Mouse (Mus musculus) liver, postnatal 0 days (tissue): Measurements from ENCODE around the gene Prdx6. TPM values are rescaled to one million over a fixed set of nuclear protein-coding genes. Genes with fewer than 3 reads are reported as not detected.

Source experiments
- ATAC-seq: fragments of 200-750 bp; cut with Nextera tagmentation; 2 replicates; pipeline ENCODE4 v1.8.0; 2017; ENCODE audit warnings: mild to moderate bottlenecking, moderate library complexity
- DNase-seq: peaks from one replicate; pipeline ENCODE4 v3.0.0-alpha.2; 2016
- H3K27ac ChIP-seq: fragments of 300-500 bp; sonication (generic); 2 replicates; pipeline ENCODE4 v1.5.1; 2014; ENCODE audit warnings: antibody characterized with exemption, moderate library complexity, mild to moderate bottlenecking, low read depth
- H3K27me3 ChIP-seq: fragments of 300-500 bp; sonication (generic); 2 replicates; pipeline ENCODE4 v1.6.1; 2014; ENCODE audit warnings: low read length, control low read depth, mixed read lengths; ENCODE audit not compliant: insufficient read depth
- H3K36me3 ChIP-seq: fragments of 300-500 bp; sonication (generic); replicated peaks from 2 replicates; pipeline ENCODE4 v1.6.1; 2014; ENCODE audit warnings: mild to moderate bottlenecking, control low read depth, low read length, moderate library complexity, mixed read lengths; ENCODE audit not compliant: insufficient read depth
- H3K4me1 ChIP-seq: fragments of 300-500 bp; sonication (generic); 2 replicates; pipeline ENCODE4 v1.6.1; 2014; ENCODE audit warnings: antibody characterized with exemption, mild to moderate bottlenecking, control low read depth; ENCODE audit not compliant: insufficient read depth
- H3K4me2 ChIP-seq: fragments of 300-500 bp; sonication (generic); 2 replicates; pipeline ENCODE4 v1.6.1; 2014; ENCODE audit warnings: low read depth, mild to moderate bottlenecking, low read length, moderate library complexity, mixed read lengths
- H3K4me3 ChIP-seq: fragments of 300-500 bp; sonication (generic); 2 replicates; pipeline ENCODE4 v1.5.1; 2014; ENCODE audit warnings: low read depth, low read length
- H3K9ac ChIP-seq: fragments of 300-500 bp; sonication (generic); replicated peaks from 2 replicates; pipeline ENCODE4 v1.6.1; 2014; ENCODE audit warnings: mild to moderate bottlenecking, moderate library complexity
- H3K9me3 ChIP-seq: fragments of 300-500 bp; sonication (generic); 2 replicates; pipeline ENCODE4 v1.6.1; 2016; ENCODE audit warnings: mild to moderate bottlenecking, control low read depth, low read length, mixed read lengths
- CTCF ChIP-seq: sonication (generic); IDR thresholded peaks from 2 replicates; pipeline ENCODE4 v1.5.1; 2016; ENCODE audit warnings: antibody characterized with exemption, low read depth
- EP300 ChIP-seq: IDR thresholded peaks from 2 replicates; pipeline ENCODE4 v1.6.1; 2016; ENCODE audit warnings: antibody characterized with exemption, low read depth, mild to moderate bottlenecking
- WGBS: fragments of 180-500 bp; shearing (Covaris S2); extraction: QIAGEN DNeasy Blood & Tissue Kit; methylation state at CpG from one replicate; pipeline ENCODE4 v1.1.7; 2014; ENCODE audit not compliant: insufficient replicate concordance; 5-methylcytosine and 5-hydroxymethylcytosine counted together
- polyA plus RNA-seq: library from polyadenylated mRNA; unstranded; fragments of >200 nt; fragmentation: Nextera tagmentation; extraction: Ambion mirVana; gene quantifications from 2 replicates; pipeline ENCODE4 v1.2.1, GENCODE M21; 2015

Gene Prdx6
- polyA plus RNA-seq, 1 experiment from 2014 or later, result 560 TPM

DNA sequence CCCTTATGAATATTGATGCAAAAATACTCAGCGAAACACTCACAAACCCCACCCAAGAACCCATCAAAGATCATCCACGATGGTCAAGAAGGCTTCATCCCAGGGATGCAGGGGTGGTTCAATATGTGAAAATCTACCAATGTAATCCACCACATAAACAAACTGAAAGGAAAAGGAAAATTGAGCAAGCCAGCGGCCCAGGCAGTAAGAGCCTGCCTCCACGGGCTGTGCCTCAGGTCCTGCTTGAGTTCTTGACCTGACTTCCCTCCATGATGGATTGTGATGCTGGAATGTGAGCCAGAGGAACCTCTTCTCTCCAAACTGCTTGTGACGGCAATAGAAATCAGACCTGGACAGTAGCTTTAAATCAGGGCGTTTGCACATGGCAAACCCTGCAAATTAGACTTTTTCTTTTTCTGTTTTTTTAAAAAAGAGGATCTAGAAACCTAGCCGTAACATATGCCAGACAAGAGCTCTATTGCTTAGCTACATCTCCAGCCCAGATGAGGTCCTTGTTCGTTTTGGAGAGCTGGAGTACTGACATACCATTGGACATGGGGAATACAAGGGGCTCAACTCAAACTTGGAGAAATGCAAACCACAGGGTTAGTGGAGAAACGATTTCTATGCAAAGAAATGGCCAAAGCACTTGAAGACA, 60.6 kb downstream of the Prdx6 start:
- Histone ChIP-seq H3K9me3 (no peaks in the 10 kb centered on the region), H3K9ac (no peak overlapping the region), H3K4me3 (no peak overlapping the region), H3K4me1 (peaks cover 5% of the 10 kb centered on the region; the same call in 1 of the 2 replicates), H3K36me3 (no peaks in the 10 kb centered on the region), H3K27ac (no peak overlapping the region), H3K4me2 (no peak overlapping the region), H3K27me3 (no peaks in the 10 kb centered on the region)
- WGBS, result 61% methylated on average over 9 of the region's 9 CpGs
- TF ChIP-seq CTCF (no peak), EP300 (no peak)
- no peak for ATAC-seq
- DNase-seq, result no peak

Other genes starting within 250 kb of the Prdx6 start
- gene Zbtb37, start 216.4 kb downstream of the Prdx6 start, polyA plus RNA-seq, result 2.0 and 2.3 TPM in 2 replicates
- 13.8 and 16.2 TPM in 2 replicates for gene Dars2, start 180.6 kb downstream of the Prdx6 start, polyA plus RNA-seq
- 19.5 and 20.2 TPM in 2 replicates for gene Cenpl, start 180.5 kb downstream of the Prdx6 start, polyA plus RNA-seq
- gene Klhl20, start 119.7 kb downstream of the Prdx6 start, polyA plus RNA-seq, result 3.6 and 3.9 TPM in 2 replicates
- not detected in 2 replicates for gene Ankrd45, start 108.5 kb downstream of the Prdx6 start, polyA plus RNA-seq
- not detected in 2 replicates for gene Tex50, start 91.9 kb downstream of the Prdx6 start, polyA plus RNA-seq
- gene Tnfsf4, start 144.2 kb upstream of the Prdx6 start, polyA plus RNA-seq, result not detected in 2 replicates
- not detected in 2 replicates for gene Tnfsf18, start 243.4 kb upstream of the Prdx6 start, polyA plus RNA-seq